Mouse (Mus musculus) liver, postnatal 0 days (tissue): ENCODE measurements around the gene Phpt1.

ENCODE experiments used
- CTCF ChIP-seq: sonication (generic); IDR thresholded peaks from 2 replicates; pipeline ENCODE4 v1.5.1; 2016; ENCODE audit warnings: antibody characterized with exemption, low read depth
- EP300 ChIP-seq: IDR thresholded peaks from 2 replicates; pipeline ENCODE4 v1.6.1; 2016; ENCODE audit warnings: antibody characterized with exemption, low read depth, mild to moderate bottlenecking

GRCm38 (mm10) chr2:25540541-25540948 is 34.5 kb downstream of the Phpt1 start:
- TF ChIP-seq CTCF = no peak
- TF ChIP-seq EP300 = no peak
